Mouse (Mus musculus) lung, postnatal 0 days (tissue): ENCODE results near the gene Emc9.
A peak's percentile ranks its signal among the peaks of the same experiment; 100 is the strongest.

Experiments used
- CTCF ChIP-seq: IDR thresholded peaks from 2 replicates; pipeline ENCODE4 v1.5.1; 2016; ENCODE audit warnings: antibody characterized with exemption, mild to moderate bottlenecking
- EP300 ChIP-seq: IDR thresholded peaks from 2 replicates; pipeline ENCODE4 v1.6.1; 2016; ENCODE audit warnings: antibody characterized with exemption, mild to moderate bottlenecking, control low read depth

DNA sequence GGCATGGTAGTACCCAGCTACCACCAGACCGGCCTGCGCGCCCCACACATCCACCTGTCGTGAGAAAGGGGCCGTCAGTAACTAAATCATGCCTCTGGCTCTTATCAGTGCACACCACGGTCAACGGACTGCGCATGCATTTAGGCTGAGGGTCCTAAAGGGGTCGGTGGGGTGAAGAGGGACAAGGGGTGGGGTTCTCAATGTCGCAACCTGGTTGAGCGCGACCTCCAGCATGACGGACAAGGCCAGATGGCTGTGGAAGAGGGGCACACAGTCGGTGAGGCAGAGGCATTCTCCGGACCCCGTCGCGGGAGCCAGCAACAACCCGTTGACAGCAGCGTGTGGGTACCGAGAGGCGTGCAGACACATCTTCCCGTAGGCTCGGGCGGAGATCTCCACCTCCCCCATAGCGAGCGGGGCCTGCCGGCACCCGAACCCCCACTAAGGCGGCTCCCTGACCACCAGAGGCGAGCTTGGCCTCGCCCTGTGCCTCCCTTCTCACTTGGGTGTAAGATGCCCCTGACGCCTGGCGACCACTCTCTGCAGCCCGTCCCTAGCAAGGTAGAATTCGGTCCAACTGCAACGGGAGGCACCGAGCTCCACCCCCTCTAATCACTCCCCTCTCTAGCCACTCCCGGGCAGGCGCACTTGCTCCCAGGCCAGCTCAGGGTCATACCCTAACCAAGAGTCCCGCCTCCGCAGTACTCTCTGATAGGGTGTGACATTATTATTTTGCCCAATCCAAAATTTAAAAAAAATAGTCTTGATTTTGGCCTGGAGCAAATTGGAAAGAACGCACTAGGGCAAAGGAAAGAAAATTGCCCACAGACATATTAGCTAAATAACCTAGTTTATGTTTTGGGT, at the start of gene Emc9:
- TF ChIP-seq CTCF (peak; percentile 7; the same call in 1 of the 2 replicates), EP300 (no peak)
